Mouse (Mus musculus) layer of hippocampus, adult 8-10 months (tissue): ENCODE measurements around the gene Lyar. TPM values are rescaled to one million over a fixed set of nuclear protein-coding genes. Genes with fewer than 3 reads are reported as not detected.

Experiments used
- DNase-seq, 2 experiments: peaks; one replicate each; pipeline ENCODE4 v3.0.0; 2022; ENCODE audit warnings: low spot score in 2 of 2
- total RNA-seq, 4 experiments: library from RNA; stranded (reverse); gene quantifications; 2 replicates each; pipeline ENCODE4 v1.2.4; 2022

The Lyar gene
- total RNA-seq, 4 experiments from 2014 or later, result 7.5 to 11.5 (median 10.0) TPM

DNA sequence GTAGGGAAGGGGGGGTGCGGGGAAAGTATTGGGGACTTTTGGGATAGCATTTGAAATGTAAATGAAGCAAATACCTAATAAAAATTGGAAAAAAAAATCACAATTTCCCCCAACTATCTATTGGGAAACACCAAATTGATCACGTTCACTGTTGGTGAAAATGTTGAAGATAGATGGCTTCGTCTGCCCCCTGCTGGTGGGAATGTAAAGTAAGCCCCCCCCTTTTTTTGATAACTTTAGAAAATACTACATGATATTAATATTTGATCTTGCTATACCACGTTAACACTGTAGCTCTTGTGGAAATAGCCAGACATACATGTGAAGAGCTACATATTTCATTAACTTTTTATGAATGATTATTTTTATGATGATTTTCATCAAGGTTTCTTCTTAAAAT is 34.9 kb downstream of the Lyar start:
- DNase-seq, result no peak

GRCm38 (mm10) chr5:38255644-38256043 is 35.4 kb downstream of the Lyar start:
- DNase-seq, result no peak

DNA sequence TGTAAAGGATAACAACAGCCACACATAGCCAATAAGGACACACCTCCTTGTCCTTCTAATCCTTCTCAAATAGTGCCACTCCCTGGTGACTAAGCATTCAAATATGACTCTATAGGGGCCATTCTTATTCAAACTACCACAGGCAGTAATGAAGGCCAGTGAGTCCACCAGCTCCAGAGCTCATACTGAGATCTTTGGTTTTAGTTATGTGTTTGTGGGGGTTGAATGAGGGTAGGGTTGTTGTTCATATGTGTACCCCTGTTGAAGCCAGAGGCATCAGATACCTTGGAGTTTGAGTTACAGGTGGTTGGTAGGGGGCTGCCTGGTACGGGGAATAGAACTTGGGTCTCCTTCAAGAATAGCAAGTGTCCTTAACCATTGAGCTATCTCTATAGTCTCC is 36.3 kb downstream of the Lyar start:
- DNase-seq, result no peak

GRCm38 (mm10) chr5:38258034-38258772 is 37.9 kb downstream of the Lyar start:
- no peak for DNase-seq

GRCm38 (mm10) chr5:38258773-38259146 is 38.5 kb downstream of the Lyar start:
- no peak for DNase-seq

DNA sequence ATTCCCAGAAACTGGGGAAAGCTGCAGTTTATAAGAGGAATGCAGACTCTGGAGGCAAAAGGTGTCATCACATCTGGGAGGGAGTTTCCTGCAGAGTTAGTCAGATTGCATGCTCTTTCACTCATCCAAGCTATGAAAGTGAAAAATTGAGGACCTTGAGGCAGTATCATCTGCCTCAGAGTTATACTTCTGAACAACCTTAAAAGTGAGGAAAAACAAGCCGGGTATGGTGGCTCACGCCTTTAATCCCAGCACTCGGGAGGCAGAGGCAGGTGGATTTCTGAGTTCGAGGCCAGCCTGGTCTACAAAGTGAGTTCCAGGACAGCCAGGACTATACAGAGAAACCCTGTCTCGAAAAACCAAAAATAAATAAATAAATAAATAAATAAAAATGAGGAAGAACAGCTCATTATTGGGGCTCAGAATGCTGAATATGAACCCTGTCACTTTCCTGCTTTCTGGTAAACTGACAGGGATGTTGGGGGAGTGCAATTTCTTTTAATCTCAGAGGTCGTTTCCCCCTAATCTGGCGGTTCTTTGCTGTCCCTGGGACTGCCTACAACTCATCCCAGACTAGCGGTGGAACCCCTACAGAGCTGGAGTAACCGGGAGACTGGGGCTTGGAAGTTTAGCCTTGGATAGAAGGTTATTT is 39.3 kb downstream of the Lyar start:
- no peak for DNase-seq

DNA sequence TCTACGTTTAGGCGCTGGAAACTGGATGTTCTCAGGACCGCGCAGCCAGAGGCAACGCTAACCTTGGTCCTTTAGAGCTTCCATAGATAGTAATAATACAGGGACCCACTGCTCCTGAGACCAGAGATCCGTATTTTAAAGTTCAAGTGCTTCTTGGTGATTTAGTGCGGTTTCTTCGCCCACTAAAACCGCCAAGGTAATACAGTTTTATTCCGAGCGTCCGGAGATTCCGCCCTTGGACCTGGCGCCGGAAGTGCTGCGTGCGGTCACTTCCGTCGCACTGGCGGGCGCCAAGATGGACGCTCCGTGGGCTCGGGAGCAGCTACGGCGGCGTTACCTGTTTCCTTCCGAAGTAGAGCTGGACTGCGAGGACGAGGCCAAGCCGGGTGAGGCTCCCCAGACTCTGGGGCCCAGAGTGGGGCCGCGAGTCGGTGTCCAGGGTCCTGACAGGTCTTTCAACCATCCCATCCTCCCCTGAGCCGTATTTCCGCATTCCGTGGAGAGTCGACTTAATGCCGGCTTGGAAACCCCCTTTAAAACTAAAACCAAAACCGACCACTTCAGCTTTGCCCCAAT is 39.9 kb downstream of the Lyar start, which contains the start of gene Tmem128:
Tmem128 (plus strand) TSS at position 79 of the 576 bp plus-strand sequence.
- peak; percentile 36 to 66 for DNase-seq

DNA sequence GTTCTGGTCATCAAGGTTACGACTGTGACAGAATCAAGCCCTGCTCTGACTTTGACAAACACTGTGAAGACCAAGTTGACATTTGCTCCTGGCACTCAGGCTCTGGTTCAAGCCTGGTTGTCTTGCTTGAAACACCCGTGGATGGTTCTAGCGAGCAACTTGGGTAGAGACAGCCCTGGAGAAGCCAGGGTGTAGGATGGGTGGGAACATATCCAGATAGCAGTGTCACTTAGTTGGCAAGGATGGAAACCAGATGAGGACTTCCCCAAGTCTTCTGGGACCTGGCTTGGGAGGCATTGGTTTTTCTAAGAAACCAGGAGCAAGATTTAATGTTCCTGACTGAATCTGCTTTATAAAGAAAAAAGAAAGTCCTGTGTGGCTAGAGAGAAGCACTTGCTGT is 50.7 kb downstream of the Lyar start:
- DNase-seq, result no peak

DNA sequence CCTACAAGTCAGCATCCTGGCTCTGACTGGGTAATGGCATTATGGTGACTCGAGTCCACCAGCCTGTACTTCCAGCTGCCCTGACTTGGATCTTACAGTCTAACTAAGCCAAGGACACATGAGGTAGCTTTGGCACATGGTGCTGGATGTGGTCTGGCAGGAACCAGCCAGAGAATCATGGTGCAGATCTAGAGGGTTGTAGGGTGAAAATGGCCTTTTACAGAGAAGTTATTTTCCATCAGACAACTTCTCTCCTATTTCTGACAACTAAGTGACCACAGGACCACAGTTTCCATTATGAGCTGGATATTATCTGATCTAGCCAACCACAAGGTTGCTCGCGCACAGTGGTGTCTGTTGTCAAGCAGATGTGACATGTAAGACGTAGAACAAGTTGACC is 53.6 kb downstream of the Lyar start:
- DNase-seq, result no peak

- no peak for DNase-seq
Measured at GRCm38 (mm10) chr5:38275771-38276170, 55.5 kb downstream of the Lyar start, which contains the start of gene Otop1. Gene Otop1 (plus strand): TSS chr5:38275972.

GRCm38 (mm10) chr5:38276451-38276850 is 56.2 kb downstream of the Lyar start:
- no peak for DNase-seq

GRCm38 (mm10) chr5:38277098-38277866 is 57.0 kb downstream of the Lyar start:
- no peak for DNase-seq

DNA sequence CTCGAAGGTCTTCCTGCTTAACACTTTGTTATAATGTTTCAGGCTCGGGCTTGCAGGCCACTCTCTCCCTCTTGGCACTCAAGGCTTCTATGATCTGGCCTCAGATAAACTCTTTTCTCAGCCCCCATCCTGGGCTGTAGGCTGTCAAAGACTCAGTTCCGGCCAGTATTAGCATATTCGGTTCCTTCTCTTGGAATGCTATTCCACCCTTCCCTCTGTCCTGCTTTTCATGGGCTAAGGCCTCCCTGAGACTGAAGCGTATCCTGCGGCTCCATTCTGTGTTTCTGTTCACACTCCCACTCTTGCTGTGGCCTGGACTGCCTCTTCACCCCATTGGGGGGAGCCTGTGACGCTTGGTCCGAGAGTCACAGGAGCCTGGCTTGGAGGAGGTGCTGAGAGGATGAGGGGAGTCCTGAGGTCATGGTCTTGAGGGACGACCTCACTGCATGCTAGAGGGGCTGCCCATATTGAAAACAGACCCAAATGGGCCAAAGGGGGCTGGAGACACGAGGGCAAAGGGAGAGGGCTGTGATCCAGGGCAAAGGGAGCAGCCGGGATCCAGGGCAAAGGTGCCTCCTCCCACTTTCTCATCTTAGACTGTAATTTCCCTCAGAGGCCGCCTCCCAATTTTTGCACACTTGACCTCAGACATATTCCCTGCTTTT is 57.8 kb downstream of the Lyar start:
- DNase-seq, result no peak

DNA sequence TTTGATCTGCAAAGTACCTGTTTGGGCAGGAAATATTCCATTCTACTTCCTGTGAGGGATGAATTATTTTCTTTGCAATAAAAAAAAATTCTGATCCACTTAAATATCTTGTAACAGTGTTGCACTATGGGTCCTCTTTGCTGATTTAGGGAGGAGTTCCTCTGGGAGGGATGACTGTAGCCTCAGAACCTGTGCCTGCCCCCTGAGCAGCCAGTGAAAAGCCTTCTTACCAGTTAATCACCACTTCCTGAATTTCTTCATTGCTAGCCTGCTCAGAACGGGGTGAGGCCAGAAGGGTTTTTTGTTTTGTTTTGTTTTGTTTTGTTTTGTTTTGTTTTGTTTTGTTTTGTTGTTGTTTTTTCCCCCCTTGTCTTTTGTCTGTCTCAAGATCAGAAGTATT is 59.8 kb downstream of the Lyar start:
- no peak for DNase-seq

Other genes starting within 250 kb of the Lyar start
- gene Stx18, start 181.7 kb upstream of the Lyar start, total RNA-seq, result 10 to 100 TPM; 33.8 to 42.2 (median 38.1) TPM
- 100 to 1,000 TPM; 361 to 451 (median 407) TPM for gene Nsg1, start 60.6 kb upstream of the Lyar start, total RNA-seq
- gene Zbtb49, start within 50 bp of the Lyar start, total RNA-seq, result 10 to 100 TPM; 17.1 to 21.8 (median 21.0) TPM
- 10 to 100 TPM; 29.0 to 34.0 (median 30.1) TPM for gene Tmem128, start 39.7 kb downstream of the Lyar start, total RNA-seq
- not detected for gene Otop1, start 55.5 kb downstream of the Lyar start, total RNA-seq
- 10 to 100 TPM; 11.7 to 14.1 (median 12.9) TPM for gene Drd5, start 98.9 kb downstream of the Lyar start, total RNA-seq